Mouse (Mus musculus): ENCODE measurements at regions not wholly inside any gene's neighbourhood (a gene's known extent, or its start where the extent isn't known, plus 50 kb on each side); places are given as distances from the start of the nearest gene placed in this dataset.

DNA sequence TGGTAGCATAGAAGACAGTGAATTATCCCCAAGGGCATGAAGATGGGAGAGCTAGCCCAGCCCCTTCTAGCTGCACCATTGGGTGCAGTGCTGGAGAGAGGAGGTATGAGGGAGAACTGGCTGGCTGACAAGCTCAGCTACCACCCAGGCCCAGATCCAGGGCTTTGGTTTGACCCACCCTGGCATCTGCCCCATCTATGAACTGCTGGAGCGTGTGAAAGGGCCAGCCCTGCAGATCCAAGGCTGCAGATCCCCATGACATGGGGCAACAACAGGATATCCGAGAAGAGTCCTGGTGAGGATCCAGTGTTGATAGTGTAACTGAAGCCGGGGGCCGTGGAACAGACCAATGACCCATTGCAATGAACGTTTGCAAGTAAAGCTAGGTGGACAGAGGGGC, 81.2 kb upstream of the Cnksr3 start:
- no peaks in the 10 kb centered on the region for H3K4me1 ChIP-seq
- no peak overlapping the region for H3K4me3 ChIP-seq (replicated peaks)
- no peaks in the 10 kb centered on the region for H3K36me3 ChIP-seq (replicated peaks)
- ATAC-seq (ENCODE audit: low FRiP score): no peak
- H3K9me3 ChIP-seq: no peaks in the 10 kb centered on the region
- no peak overlapping the region for H3K9ac ChIP-seq
- H3K4me2 ChIP-seq: no peak overlapping the region
- H3K27ac ChIP-seq: no peak overlapping the region
- H3K27me3 ChIP-seq: no peaks in the 10 kb centered on the region
- 79% methylated on average over 5 of the region's 5 CpGs for WGBS

DNA sequence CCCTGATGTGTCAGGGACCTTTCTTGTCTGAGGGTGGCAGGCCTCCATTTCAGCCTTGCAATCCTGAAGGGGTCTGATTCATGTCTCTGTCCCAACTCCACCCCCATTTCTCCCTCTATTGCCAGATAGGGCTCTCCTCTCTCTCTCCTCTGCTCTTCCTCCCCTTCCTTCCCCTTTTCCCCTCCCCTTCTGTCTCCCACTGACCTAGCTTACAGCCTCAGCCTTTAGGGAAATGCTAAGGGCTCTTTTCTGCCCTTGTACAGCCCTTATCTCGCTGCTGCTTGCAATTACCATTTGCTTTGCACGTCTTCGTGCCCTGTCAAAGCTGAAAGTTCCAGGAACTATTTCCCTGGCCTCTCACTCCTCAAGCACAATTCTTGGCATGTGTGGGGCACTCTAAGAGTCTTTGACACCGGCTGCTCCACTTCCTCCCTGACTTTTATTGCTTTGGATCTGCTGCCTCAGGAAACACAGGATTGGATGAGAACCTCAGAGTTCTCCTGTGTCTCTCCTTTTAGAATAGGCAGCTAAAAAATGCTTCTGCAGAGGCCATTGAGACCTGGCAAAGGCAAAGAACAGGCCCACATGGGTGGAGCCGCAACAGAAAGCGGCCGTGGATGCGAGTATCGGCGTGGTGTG, 77.9 kb upstream of the Cnksr3 start:
- WGBS: 86% methylated on average over 10 of the region's 10 CpGs

GRCm38 (mm10) chr10:7285112-7285905, 73.3 kb upstream of the Cnksr3 start:
- no peak overlapping the region for H3K4me2 ChIP-seq
- H3K9ac ChIP-seq: no peak overlapping the region
- H3K9me3 ChIP-seq: no peaks in the 10 kb centered on the region
- H3K27me3 ChIP-seq: no peaks in the 10 kb centered on the region
- H3K27ac ChIP-seq: no peak overlapping the region
- no peak overlapping the region for H3K4me3 ChIP-seq (replicated peaks)
- WGBS: 85% methylated on average over 7 of the region's 7 CpGs
- no peaks in the 10 kb centered on the region for H3K36me3 ChIP-seq (replicated peaks)
- ATAC-seq (ENCODE audit: low FRiP score): no peak
- H3K4me1 ChIP-seq: no peaks in the 10 kb centered on the region

More for the DNA sequence above, 77.9 kb upstream of the Cnksr3 start:
- ATAC-seq (ENCODE audit: low FRiP score): no peak
- H3K9me3 ChIP-seq: no peaks in the 10 kb centered on the region
- H3K4me2 ChIP-seq: no peak overlapping the region
- no peaks in the 10 kb centered on the region for H3K27me3 ChIP-seq
- H3K4me3 ChIP-seq (replicated peaks): no peak overlapping the region
- H3K9ac ChIP-seq: no peak overlapping the region
- no peaks in the 10 kb centered on the region for H3K4me1 ChIP-seq
- H3K36me3 ChIP-seq (replicated peaks): no peaks in the 10 kb centered on the region
- H3K27ac ChIP-seq: no peak overlapping the region

DNA sequence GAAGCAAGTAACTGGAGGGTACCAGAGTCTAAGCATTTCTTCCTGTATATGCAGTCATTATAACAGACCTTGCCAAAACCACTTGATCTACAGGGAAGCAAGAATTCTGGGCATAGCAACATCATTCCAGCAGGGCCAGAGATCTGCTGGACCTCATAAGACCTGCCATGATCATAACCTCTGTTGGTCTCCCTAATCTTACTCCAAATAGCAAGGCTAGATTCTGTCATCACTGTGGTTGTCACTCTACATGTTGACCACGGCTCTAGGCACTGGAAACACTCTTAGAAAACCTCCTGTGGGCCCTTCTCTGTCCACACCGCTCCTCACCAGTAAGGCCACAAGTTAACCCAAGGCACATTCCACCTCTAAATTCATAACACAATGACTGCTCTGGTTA, 68.4 kb upstream of the Cnksr3 start:
- no peak overlapping the region for H3K4me3 ChIP-seq (replicated peaks)
- WGBS: 93% methylated on average over 2 of the region's 2 CpGs

DNA sequence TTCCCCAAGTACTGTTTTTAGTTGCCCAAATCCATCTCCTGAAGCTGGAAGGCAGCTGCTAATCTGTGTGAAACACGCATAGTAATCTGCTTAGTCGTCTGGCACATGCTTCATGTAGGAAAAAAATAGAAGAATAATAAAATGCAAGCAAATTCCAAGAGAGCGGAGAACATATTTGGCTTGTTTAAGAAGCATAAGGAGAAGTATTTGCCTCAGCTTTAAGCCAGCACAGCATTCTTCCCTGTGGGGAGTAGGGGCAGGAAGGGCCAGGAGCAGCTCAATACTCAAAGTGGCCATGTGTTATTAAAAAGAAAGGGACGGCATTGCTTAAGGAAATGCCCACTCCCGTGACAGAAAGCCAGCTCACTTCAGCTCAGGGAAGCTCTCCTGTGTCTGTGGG, 66.8 kb upstream of the Cnksr3 start:
- H3K4me2 ChIP-seq: no peak overlapping the region
- no peak overlapping the region for H3K4me3 ChIP-seq (replicated peaks)
- WGBS: 60% methylated on average over 5 of the region's 5 CpGs
- H3K27me3 ChIP-seq: no peaks in the 10 kb centered on the region
- no peaks in the 10 kb centered on the region for H3K36me3 ChIP-seq (replicated peaks)
- H3K4me1 ChIP-seq: no peaks in the 10 kb centered on the region
- no peak overlapping the region for H3K27ac ChIP-seq
- no peak for ATAC-seq (ENCODE audit: low FRiP score)
- no peak overlapping the region for H3K9ac ChIP-seq
- H3K9me3 ChIP-seq: no peaks in the 10 kb centered on the region

More for the DNA sequence above, 68.4 kb upstream of the Cnksr3 start:
- no peak overlapping the region for H3K9ac ChIP-seq
- H3K4me1 ChIP-seq: no peaks in the 10 kb centered on the region
- H3K36me3 ChIP-seq (replicated peaks): no peaks in the 10 kb centered on the region
- H3K4me2 ChIP-seq: no peak overlapping the region
- no peaks in the 10 kb centered on the region for H3K9me3 ChIP-seq
- H3K27me3 ChIP-seq: no peaks in the 10 kb centered on the region
- H3K27ac ChIP-seq: no peak overlapping the region
- ATAC-seq (ENCODE audit: low FRiP score): no peak

DNA sequence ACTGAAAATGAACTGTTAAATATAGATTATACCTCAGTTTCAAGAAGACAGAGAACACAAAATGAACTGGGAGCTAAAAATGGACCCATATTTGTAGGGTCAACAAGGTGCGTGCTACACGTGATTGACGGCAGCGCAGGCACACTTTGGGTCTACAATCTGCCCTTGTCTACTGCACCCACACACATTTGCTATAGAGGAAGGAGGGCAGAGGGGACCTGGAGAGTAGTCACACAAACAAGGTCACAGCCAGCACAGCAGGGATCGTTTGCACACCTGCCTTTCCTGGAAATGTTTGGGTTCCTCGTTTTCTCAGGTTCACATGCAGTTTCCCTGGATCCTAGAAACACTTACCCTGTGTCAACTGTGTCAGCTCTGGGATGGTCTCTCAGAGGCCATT, 63.3 kb upstream of the Cnksr3 start:
- Histone ChIP-seq H3K9ac (no peak overlapping the region), H3K4me3 (replicated peaks) (no peak overlapping the region), H3K4me1 (no peaks in the 10 kb centered on the region), H3K27ac (no peak overlapping the region), H3K9me3 (no peaks in the 10 kb centered on the region), H3K4me2 (no peak overlapping the region), H3K36me3 (replicated peaks) (no peaks in the 10 kb centered on the region), H3K27me3 (no peaks in the 10 kb centered on the region)
- no peak for ATAC-seq (ENCODE audit: low FRiP score)
- WGBS: 90% methylated on average over 6 of the region's 6 CpGs

DNA sequence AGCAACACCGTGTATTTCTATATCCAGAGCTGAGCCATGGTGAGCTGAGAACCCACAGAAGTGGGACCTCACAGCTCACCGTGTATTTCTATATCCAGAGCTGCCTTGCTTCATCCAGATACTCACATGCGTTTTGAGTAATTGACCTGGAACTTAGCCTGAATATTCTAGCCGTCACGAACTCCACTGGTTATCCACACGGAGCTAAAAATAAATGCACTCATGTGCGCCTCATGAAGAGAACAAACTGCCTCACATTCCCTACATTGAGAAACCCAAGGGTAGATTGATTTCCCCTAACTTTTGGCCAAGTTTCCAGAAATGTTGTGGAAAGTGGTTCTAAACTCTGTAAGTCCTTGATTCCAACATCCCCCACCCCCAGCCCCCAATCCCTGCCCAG, 62.4 kb upstream of the Cnksr3 start:
- H3K4me1 ChIP-seq: no peaks in the 10 kb centered on the region

DNA sequence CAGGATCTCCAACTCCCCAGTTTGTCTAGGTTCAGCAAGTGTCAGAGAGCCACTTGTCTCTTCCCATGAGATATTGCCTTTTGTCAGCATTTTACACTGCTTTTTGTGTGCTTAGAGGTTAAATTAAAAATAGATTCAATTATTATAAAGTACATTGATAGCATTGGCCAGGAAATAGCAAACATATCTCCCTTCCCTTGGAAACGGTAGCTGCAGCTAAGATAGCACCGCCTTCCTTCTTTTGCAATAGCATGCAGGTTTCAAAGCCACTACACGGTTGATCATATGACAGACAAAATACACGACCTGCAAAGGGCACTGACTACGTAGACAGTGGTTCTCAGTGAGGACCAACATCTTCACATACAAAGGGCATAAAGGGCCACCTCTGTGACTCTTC, 59.1 kb upstream of the Cnksr3 start:
- Histone ChIP-seq H3K4me1 (no peaks in the 10 kb centered on the region), H3K9ac (no peak overlapping the region), H3K27me3 (no peaks in the 10 kb centered on the region), H3K4me3 (replicated peaks) (no peak overlapping the region), H3K27ac (no peak overlapping the region), H3K9me3 (no peaks in the 10 kb centered on the region), H3K36me3 (replicated peaks) (no peaks in the 10 kb centered on the region), H3K4me2 (no peak overlapping the region)
- ATAC-seq (ENCODE audit: low FRiP score): no peak
- 85% methylated on average over 5 of the region's 5 CpGs for WGBS

More for the DNA sequence above, 62.4 kb upstream of the Cnksr3 start:
- no peaks in the 10 kb centered on the region for H3K36me3 ChIP-seq (replicated peaks)
- WGBS: 89% methylated on average over 7 of the region's 7 CpGs
- no peak overlapping the region for H3K4me2 ChIP-seq
- H3K9me3 ChIP-seq: no peaks in the 10 kb centered on the region
- H3K27me3 ChIP-seq: no peaks in the 10 kb centered on the region
- H3K9ac ChIP-seq: no peak overlapping the region
- no peak for ATAC-seq (ENCODE audit: low FRiP score)
- H3K27ac ChIP-seq: no peak overlapping the region
- no peak overlapping the region for H3K4me3 ChIP-seq (replicated peaks)

- no peak overlapping the region for H3K4me2 ChIP-seq
- no peak for ATAC-seq (ENCODE audit: low FRiP score)
Measured at GRCm38 (mm10) chr10:7268386-7269033, 56.5 kb upstream of the Cnksr3 start.

GRCm38 (mm10) chr10:7267903-7268302, 55.9 kb upstream of the Cnksr3 start:
- ATAC-seq (ENCODE audit: low FRiP score): no peak
- 89% methylated on average over 4 of the region's 4 CpGs for WGBS
- Histone ChIP-seq H3K27ac (no peak overlapping the region), H3K27me3 (no peaks in the 10 kb centered on the region), H3K4me3 (replicated peaks) (no peak overlapping the region), H3K4me2 (no peak overlapping the region), H3K4me1 (peaks cover 8% of the 10 kb centered on the region), H3K36me3 (replicated peaks) (no peaks in the 10 kb centered on the region), H3K9me3 (no peaks in the 10 kb centered on the region), H3K9ac (no peak overlapping the region)

More at GRCm38 (mm10) chr10:7268386-7269033, 56.5 kb upstream of the Cnksr3 start:
- no peaks in the 10 kb centered on the region for H3K9me3 ChIP-seq
- no peak overlapping the region for H3K4me3 ChIP-seq (replicated peaks)
- H3K27me3 ChIP-seq: no peaks in the 10 kb centered on the region
- peaks cover 8% of the 10 kb centered on the region for H3K4me1 ChIP-seq
- no peak overlapping the region for H3K27ac ChIP-seq
- no peak overlapping the region for H3K9ac ChIP-seq
- H3K36me3 ChIP-seq (replicated peaks): no peaks in the 10 kb centered on the region
- WGBS: 81% methylated on average over 9 of the region's 9 CpGs

DNA sequence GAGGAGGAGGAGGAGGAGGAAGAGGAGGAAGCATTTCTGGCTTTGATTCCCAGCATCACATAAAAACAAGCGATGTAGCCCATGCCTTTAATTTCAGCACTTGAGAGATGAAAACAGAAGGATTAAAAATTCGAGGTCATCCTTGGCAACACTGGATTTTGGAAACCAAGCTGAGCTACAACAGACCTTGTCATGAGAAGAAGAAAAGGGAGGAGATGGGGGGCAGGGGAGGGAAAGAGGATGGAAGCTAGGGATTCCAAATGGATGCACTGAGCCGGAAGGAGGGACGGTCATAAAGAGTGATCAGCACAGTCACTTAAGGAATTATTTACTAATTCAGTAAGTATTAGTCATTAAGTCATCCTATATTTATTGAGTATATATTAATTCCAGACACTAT, 55.1 kb upstream of the Cnksr3 start:
- Histone ChIP-seq H3K4me1 (peaks cover 8% of the 10 kb centered on the region), H3K9me3 (no peaks in the 10 kb centered on the region), H3K27me3 (no peaks in the 10 kb centered on the region), H3K4me3 (replicated peaks) (no peak overlapping the region), H3K27ac (no peak overlapping the region), H3K36me3 (replicated peaks) (no peaks in the 10 kb centered on the region), H3K4me2 (no peak overlapping the region), H3K9ac (no peak overlapping the region)
- no peak for ATAC-seq (ENCODE audit: low FRiP score)
- WGBS: 76% methylated on average over 4 of the region's 4 CpGs

GRCm38 (mm10) chr10:7265412-7265811, 53.4 kb upstream of the Cnksr3 start:
- H3K27me3 ChIP-seq: no peaks in the 10 kb centered on the region
- peaks cover 8% of the 10 kb centered on the region for H3K4me1 ChIP-seq
- no peak overlapping the region for H3K9ac ChIP-seq
- no peak overlapping the region for H3K4me3 ChIP-seq (replicated peaks)
- 48% methylated on average over 9 of the region's 9 CpGs for WGBS
- no peak overlapping the region for H3K27ac ChIP-seq
- peak; percentile 23; the same call in 1 of the 2 replicates for ATAC-seq (ENCODE audit: low FRiP score)
- H3K4me2 ChIP-seq: no peak overlapping the region
- no peaks in the 10 kb centered on the region for H3K9me3 ChIP-seq
- H3K36me3 ChIP-seq (replicated peaks): no peaks in the 10 kb centered on the region

Measured in forebrain, embryonic 12.5 days (tissue).